In the genomic region with DNA sequence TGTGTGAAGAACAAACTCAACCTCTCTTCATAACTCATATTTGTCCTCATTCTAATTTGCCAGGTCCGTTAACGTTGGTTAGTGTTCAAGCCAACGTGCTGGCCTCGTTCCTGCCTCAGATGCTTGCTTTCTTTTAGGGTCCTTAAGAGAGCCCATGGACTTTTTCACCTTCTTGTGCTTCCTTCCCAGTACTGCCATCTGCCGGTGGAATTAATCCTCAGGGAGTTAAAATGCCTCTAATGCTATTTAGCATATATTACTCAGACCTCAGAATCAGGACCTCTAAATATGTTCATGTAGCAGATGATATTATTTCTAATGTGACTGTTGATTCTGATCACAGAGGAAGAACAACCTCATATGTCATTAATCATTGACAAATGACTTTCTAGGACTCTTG, we compare ENCODE assay signal across 12 mouse cellular contexts. TPM values are rescaled to one million over a fixed set of nuclear protein-coding genes. Genes with fewer than 3 reads are reported as not detected.
DNase-seq lines count a peak whose midpoint lies in the region; ATAC-seq lines count a peak whose summit lies in the region.
"Had no signal": no experiment of that assay in that cellular context is flagged by ENCODE, and none has a peak within 500 bp of the region (broad histone marks: within the 10 kb centered on the region; RNA-seq: fewer than 3 reads in every experiment).

No protein-coding gene starts in this region.

- no peaks in the 10 kb centered on the region for H3K9me3 ChIP-seq in limb, embryonic 10.5 days (replicated peaks)
- H3K9me3 ChIP-seq in hindbrain, embryonic 16.5 days (ENCODE audit: control insufficient read depth, low read length) = no peaks in the 10 kb centered on the region
- H3K9me3 ChIP-seq: liver, embryonic 15.5 days had no signal

- no peak overlapping the region for H3K4me3 ChIP-seq in limb, embryonic 10.5 days
- H3K4me3 ChIP-seq in hindbrain, embryonic 16.5 days (ENCODE audit: low read length) = no peak overlapping the region
- H3K4me3 ChIP-seq: liver, embryonic 15.5 days had no signal

- ATAC-seq in hindbrain, embryonic 16.5 days = no peak

- H3K27ac ChIP-seq in limb, embryonic 10.5 days = no peak overlapping the region
- H3K27ac ChIP-seq in hindbrain, embryonic 16.5 days (ENCODE audit: low read depth, low read length) = no peak overlapping the region
- H3K27ac ChIP-seq: liver, embryonic 15.5 days had no signal

- H3K36me3 ChIP-seq in limb, embryonic 10.5 days = no peaks in the 10 kb centered on the region
- H3K36me3 ChIP-seq in hindbrain, embryonic 16.5 days (ENCODE audit: control insufficient read depth, insufficient read depth, low read length) = no peaks in the 10 kb centered on the region
- H3K36me3 ChIP-seq: liver, embryonic 15.5 days had no signal

- WGBS in limb, embryonic 10.5 days = 55% methylated on average over 5 of the region's 5 CpGs
- 61% methylated on average over 5 of the region's 5 CpGs for WGBS in hindbrain, embryonic 16.5 days

- H3K4me2 ChIP-seq in hindbrain, embryonic 16.5 days (ENCODE audit: low read length) = no peak overlapping the region
- H3K4me2 ChIP-seq: liver, embryonic 15.5 days had no signal

- H3K4me1 ChIP-seq in limb, embryonic 10.5 days = no peaks in the 10 kb centered on the region
- H3K4me1 ChIP-seq in hindbrain, embryonic 16.5 days (ENCODE audit: control insufficient read depth, insufficient read depth, low read depth, low read length) = no peaks in the 10 kb centered on the region
- H3K4me1 ChIP-seq: liver, embryonic 15.5 days had no signal

- H3K27me3 ChIP-seq in limb, embryonic 10.5 days (ENCODE audit: low read depth, poor library complexity, severe bottlenecking) = no peaks in the 10 kb centered on the region
- H3K27me3 ChIP-seq in hindbrain, embryonic 16.5 days (replicated peaks; ENCODE audit: control insufficient read depth, insufficient read depth, low read length) = no peaks in the 10 kb centered on the region
- H3K27me3 ChIP-seq: liver, embryonic 15.5 days had no signal

- DNase-seq in kidney, adult 9 months = peak; percentile 47
- DNase-seq in kidney, postnatal 14 days = no peak
- peak; percentile 45 for DNase-seq in 3T3-L1 (ENCODE audit: low read depth, low spot score)
- DNase-seq in CD4-positive helper T cell, adult 2 months (ENCODE audit: low read depth, low spot score) = peak; percentile 12
- peak; percentile 67 to 68 for DNase-seq in kidney, postnatal 4 days
- DNase-seq in yolk sac, embryonic 10.5 days (ENCODE audit: low spot score) = no peak
- no peak for DNase-seq in limb, embryonic 10.5 days (ENCODE audit: low spot score)
- DNase-seq: cerebellum, adult 9-11 months; gastrocnemius, postnatal 36 days had no signal

- no peak overlapping the region for H3K9ac ChIP-seq in hindbrain, embryonic 16.5 days (ENCODE audit: low read depth, low read length)
- H3K9ac ChIP-seq: liver, embryonic 15.5 days had no signal

RNA-seq across cellular contexts. Expression of a gene that starts 20.6 kb away (rescaled TPM):
- polyA plus RNA-seq in limb, embryonic 10.5 days (2016; fragmentation: Nextera tagmentation; extraction: Ambion mirVana) = not detected in 2 replicates
- not detected in 2 replicates for polyA plus RNA-seq in hindbrain, embryonic 16.5 days (2015; fragmentation: Nextera tagmentation; extraction: Ambion mirVana)
- polyA plus RNA-seq: hindbrain, embryonic 11.5 days; liver, embryonic 15.5 days had no signal

RNA-seq across cellular contexts. Expression of a gene that starts 32.7 kb away (rescaled TPM):
- 10.4 and 12.0 TPM in 2 replicates for polyA plus RNA-seq in limb, embryonic 10.5 days (2016; fragmentation: Nextera tagmentation; extraction: Ambion mirVana)
- 7.6 and 7.8 TPM in 2 replicates for polyA plus RNA-seq in hindbrain, embryonic 16.5 days (2015; fragmentation: Nextera tagmentation; extraction: Ambion mirVana)

RNA-seq across cellular contexts. Expression of a gene that starts 32.8 kb away (rescaled TPM):
- polyA plus RNA-seq in limb, embryonic 10.5 days (2016; fragmentation: Nextera tagmentation; extraction: Ambion mirVana) = 46.9 and 49.3 TPM in 2 replicates
- polyA plus RNA-seq in hindbrain, embryonic 16.5 days (2015; fragmentation: Nextera tagmentation; extraction: Ambion mirVana) = 3.7 and 5.1 TPM in 2 replicates

RNA-seq across cellular contexts. Expression of a gene that starts 34.4 kb away (rescaled TPM):
- 0.08 TPM in 1 of 2 replicates, not detected in the other for polyA plus RNA-seq in limb, embryonic 10.5 days (2016; fragmentation: Nextera tagmentation; extraction: Ambion mirVana)
- 0.20 and 0.27 TPM in 2 replicates for polyA plus RNA-seq in hindbrain, embryonic 16.5 days (2015; fragmentation: Nextera tagmentation; extraction: Ambion mirVana)
- polyA plus RNA-seq: hindbrain, embryonic 11.5 days had no signal

Comparison
In these comparisons a context has a peak if more than half of its experiments do, and no peak if none do; other contexts are left out.
1. DNase-seq: peak in kidney, adult 9 months (single experiment), 3T3-L1 (single experiment), CD4-positive helper T cell, adult 2 months (single experiment) and kidney, postnatal 4 days (2 of 2); none in kidney, postnatal 14 days (single experiment), yolk sac, embryonic 10.5 days (single experiment) and limb, embryonic 10.5 days (single experiment).